Mouse (Mus musculus): ENCODE results near the gene A930017K11Rik.
A peak's percentile ranks its signal among the peaks of the same experiment; 100 is the strongest.

The A930017K11Rik gene

DNA sequence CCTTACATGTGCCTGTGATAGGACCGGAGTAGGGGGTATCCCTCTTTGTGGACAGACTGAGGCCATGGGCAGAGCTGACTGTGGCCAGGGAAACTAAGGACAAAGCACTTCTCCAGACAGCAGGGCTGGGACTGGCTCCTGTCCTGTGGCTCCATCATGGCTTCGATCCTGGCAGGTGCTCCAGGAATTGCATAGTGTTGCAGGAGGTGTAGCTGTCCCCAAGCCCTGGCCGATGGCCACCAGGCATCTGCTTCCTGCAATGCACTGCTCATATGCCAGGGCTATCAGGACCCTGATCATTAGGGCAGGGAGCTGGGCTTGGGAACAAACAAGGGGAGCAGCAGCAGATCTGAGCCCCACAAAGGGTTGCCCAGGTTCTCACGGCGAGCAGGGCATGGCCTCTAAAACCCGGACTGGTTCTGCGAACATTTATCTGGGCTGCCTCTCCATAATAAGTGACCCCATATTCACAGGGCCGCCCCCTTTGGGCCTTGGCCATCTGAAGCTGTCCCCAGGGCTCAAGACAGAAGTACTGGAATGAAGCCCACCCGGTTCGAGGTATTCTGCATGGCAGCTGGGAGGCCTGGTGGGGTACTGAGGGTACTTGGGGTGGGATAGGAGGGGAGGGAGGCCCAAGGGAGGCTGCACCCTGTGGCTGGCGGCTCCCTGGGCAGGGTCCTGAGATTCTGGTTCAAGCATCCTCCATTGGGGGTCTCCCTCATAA lies 6.6 kb upstream of the A930017K11Rik start:
- DNase-seq (ENCODE audit: low spot score in 2 of 2): no peak

DNA sequence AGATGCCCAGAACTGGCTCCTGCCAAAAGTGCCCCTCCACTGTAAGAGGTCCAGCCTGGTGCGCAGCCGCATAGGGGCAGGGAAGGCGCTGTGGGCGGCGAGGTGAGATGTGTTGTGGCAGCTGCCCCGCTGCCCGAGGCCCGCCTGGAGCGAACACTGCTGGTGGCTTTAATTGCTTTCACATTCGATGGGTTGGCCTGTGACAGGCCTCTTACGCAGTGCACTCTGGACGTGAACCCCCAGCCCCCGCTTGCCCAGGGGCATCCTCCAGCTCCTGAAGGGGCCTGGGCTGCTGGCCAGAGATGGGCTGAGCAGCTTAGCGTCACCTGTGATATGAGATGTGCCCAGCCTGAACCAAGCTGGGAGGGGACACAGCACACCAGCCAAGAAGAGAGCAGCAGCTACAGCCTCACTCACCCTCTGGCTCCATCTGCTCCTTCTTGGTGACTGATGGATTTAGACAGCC lies 5.3 kb upstream of the A930017K11Rik start:
- DNase-seq (ENCODE audit: low spot score in 2 of 2): no peak

DNA sequence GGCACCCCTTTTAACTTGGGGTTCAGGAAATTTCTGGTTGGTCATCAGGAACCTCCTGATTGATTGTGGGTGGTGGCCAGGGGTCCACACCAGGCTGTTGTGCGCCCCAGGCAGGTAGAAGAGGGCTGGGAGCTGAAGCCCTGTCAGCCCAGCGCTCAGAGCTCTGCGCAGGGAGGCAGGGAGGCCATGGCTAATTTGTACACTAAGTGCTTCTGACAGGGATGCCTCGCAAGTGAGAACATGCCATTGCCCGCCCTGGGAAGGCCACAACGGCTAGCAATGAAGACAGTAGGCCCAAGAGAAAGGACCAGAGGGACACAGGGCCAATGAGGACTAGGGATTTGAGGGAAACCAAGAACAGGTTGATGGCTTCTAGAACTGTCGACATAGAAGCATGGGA lies 4.3 kb upstream of the A930017K11Rik start:
- no peak for DNase-seq (ENCODE audit: low spot score in 2 of 2)

DNA sequence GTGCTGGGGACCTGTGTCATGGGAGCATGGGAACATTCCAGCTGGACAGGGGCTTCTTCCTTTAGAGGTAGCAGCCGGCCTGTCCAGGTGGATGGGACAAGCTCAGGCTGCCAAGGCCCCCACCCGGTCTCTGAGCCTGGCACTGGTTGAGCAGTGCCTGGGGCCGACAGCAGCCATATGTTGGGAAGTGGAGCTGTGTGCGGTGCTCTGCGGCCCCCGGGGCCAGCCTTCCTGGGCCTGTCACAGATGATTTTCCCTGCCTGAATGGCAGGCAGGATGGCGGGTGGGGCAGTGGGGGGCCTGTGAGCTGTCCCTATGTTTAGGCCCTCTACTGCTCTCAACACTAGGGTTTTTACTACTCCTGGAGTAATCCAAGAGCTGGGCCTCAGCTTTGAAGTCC lies 3.8 kb upstream of the A930017K11Rik start:
- no peak for DNase-seq (ENCODE audit: low spot score in 2 of 2)

DNA sequence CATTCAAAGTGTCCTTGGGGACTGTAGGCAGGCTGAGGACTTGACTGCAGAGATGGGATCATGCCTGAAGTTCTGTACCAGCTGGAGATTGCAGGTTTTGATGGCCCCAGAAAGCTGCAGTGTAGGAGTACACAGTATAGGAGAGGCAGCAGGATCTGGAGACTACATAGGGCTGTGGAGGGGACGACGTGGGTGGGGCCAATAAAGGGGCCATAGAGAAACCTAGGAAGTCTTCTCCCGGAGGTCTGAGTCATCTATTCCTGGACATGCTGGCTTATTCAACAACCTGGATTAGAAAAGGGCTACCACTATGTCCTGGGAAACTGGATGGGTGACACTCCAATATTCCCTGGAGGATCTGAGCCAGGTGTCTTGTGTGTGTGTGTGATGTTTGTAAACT lies 3.4 kb upstream of the A930017K11Rik start:
- DNase-seq (ENCODE audit: low spot score in 2 of 2): no peak

DNA sequence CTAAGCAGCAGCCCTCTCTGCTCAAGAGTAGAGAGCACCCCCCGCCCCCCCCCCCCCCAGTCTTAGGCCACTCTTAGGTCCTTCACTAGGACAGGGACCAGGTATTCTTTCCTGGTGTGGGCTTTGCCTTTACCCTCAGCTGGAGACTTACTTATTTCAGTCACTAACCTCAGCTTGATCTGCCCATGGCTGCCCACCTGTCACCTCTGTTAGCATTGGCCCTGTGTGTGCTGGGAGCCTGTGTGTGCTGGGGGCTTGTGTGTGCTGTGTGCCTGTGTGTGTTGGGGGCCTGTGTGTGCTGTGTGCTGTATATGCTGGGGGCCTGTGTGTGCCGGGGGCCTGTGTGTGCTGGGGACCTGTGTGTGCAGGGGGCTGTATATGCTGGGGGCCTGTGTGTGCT lies 2.3 kb upstream of the A930017K11Rik start:
- no peak for DNase-seq (ENCODE audit: low spot score in 2 of 2)

DNA sequence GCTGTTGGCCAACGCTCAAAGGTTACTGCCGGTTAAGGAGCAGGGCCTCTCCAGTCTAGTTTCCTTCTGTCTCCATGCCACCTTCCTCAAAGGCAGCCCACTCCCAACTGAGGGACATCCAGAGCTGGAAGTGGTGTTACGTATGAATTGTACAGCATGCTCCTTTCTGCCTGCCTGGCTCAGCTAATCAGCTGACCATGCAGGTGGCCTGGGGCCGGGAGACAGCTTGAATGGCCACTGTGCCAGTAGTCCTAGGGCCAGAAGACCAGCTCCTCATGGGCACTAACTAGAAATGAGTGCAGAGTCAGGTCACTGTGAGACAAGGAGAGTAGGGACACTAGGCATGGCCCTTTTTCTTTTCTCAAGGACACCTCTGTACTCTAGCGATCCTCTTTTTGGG lies 796 bp upstream of the A930017K11Rik start:
- DNase-seq (ENCODE audit: low spot score in 2 of 2): no peak

DNA sequence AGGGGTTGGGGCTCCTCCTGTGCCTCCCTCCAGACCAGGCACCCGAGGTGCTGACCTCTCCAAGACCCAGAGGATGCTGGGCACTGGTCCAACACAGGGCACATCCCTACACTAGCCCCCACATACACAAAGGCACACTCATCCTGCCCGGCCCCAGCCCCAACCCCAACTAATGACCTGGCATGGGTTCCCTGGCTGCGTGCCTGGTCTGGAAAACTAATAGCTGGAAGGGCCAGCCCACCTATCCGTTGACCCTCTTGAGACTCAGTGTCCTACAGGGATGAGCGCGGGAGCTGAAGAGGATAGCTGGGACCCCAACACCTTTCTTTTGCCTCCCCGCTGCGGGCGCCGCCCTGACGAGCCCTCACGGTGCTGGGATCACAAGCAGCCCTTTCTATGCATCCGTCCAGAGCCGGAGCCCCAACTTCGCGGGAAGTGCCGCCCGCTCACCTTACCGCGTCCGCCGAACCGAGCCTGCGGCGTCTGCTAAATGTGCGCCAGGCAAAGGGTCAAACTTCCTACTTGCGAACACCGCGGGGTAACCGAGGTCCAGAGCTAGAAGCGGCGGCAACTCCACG lies 1.1 kb downstream of the A930017K11Rik start:
- no peak for DNase-seq (ENCODE audit: low spot score in 2 of 2)

DNA sequence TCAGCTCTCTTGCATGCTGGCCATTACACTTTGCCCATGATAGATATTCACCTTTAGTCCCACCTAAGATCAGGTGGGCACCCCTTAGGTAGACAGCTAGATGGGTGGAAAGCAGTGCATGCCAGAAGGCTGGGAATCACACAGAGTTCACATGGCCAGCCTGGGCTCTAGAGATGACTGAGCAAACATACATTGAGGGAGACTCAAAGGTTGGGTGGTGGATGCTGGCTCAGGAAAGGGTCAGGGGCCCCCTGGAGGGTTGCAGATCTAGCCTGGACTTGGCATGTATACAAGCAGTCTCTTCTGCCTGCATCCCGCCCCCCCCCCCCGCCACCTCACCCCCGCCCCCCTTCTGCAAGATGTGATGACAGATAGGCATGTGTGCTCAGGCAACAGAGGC lies 1.7 kb downstream of the A930017K11Rik start:
- no peak for DNase-seq (ENCODE audit: low spot score in 2 of 2)

DNA sequence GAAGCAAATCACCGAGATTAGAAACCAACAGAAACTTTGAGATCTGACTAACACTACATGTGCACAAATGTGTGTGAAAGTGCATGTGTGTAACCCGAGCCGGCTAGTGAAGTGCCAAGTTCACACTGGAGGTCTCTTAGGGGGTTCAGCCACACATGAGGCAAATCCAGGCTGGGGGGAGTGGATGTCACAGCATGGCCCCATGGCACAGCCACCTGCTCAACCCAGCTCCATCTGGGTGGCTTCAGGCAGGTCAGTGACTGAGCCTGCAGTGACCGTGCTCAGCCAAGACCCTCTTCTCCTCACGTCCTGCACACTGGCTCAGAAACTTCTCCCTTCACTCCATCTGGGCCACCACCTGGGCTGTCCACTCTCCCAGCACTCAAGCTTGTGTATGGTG lies 2.4 kb downstream of the A930017K11Rik start:
- no peak for DNase-seq (ENCODE audit: low spot score in 2 of 2)

DNA sequence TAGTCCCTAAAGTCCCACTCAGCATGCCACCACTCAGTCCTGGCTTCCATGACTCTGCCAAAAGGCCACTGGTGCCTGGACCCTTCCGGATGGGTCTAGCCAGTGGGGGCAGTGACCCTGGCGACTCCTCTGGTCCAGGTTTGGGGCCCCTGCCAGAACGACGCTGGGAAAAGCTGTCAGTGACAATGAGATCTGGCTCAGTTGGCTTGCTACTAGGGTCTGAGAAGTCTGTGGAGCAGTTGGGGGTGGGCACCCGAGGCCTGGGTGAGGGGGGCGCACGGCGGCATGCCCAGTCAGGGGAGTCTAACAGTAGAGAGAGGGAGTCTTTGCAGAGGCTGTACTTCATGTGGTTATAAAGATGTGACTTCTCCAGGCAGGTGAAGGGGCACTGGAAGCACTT lies 4.3 kb downstream of the A930017K11Rik start:
- no peak for DNase-seq (ENCODE audit: low spot score in 2 of 2)

DNA sequence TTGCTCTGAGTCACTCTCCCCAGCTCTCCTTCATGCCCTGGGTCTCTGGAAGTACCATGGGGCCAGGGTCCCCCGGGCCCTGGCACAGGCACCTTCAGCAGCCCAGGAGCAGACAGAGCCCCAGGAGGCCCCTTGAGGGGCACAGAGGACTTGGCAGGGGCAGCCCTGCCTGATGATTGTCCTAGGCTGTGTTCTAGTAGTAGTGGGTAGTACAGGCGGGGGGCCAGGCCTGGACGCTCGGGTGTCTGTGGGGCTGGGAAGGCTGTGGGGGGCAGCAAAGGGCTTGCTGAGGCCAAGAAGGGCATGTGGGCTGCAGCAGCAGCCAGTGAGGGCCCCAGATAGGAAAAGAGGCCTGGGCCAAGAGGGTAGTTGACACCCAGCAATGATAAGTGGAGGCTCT lies 4.8 kb downstream of the A930017K11Rik start:
- no peak for DNase-seq (ENCODE audit: low spot score in 2 of 2)

DNA sequence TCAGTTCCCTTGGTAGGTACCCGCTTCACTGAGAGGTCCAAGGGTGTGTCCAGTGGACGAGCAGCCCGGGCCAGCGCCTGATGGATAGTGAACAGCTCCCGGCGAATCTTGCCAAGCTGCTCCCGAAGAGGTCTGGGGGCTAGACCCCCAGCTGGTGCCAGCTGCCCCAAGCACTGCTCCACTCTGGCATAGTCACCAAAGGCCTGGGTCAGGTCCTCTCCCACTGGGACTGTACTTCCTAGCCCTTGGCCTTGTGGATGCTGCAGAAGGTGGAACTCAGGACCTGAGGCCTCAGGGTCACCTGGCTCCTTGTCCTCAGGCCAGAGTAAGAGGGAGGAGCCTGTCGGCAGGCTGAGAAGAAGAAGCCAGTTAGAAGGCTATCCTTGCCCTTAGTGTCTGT lies 5.5 kb downstream of the A930017K11Rik start:
- DNase-seq (ENCODE audit: low spot score in 2 of 2): peak in 1 of 2 experiments; percentile 53

DNA sequence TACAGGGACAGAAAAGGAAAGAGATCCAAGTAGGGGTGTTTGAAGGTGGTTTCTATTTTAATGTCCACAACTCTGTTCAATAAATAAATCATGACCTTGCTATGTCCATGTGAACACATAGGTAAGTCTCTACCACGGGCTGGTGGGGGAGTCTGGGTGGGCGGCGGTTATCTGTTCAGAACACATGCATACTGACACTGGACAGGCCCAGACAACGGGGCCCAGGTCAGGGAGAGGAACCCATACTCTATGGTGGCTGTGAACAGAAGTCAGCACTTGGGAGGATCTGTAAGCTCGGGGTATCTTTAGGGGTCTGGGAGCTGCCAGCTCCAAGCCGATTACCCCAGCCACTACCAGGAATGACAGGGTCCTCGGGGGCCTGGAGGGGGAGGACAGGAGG lies 6.0 kb downstream of the A930017K11Rik start:
- DNase-seq (ENCODE audit: low spot score in 2 of 2): peak in 1 of 2 experiments; percentile 51

DNA sequence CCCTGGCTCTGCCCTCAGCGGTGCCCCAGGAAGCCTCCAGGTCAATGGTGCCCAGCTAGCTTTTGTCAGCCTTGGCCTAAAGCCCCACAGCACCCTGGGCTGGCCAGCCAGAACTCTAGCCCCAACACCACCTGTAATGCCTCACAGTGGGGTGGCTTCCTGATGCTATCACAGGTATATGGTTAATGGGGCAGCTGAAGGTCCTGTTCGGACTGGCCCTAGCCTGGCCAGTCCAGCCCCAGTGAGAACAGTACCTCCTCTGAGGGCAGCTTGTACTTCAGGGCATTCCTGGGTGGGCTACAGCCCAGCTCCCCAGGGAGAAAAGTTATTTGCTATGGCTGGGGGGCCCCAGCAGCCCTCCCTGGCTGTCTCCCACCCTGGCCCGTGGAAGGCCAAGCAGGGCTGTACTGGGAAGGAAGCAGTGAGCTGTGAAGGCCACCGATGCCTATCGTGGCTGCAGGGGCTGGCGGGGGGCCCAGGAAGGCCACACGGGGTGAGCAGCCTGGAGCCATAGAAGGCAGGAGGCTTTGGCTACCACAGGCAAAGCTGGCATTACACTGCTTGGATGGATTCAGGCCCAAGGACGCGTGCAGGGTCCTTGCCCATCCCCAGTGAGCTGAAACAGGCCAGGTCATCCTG lies 6.7 kb downstream of the A930017K11Rik start:
- no peak for DNase-seq (ENCODE audit: low spot score in 2 of 2)

DNA sequence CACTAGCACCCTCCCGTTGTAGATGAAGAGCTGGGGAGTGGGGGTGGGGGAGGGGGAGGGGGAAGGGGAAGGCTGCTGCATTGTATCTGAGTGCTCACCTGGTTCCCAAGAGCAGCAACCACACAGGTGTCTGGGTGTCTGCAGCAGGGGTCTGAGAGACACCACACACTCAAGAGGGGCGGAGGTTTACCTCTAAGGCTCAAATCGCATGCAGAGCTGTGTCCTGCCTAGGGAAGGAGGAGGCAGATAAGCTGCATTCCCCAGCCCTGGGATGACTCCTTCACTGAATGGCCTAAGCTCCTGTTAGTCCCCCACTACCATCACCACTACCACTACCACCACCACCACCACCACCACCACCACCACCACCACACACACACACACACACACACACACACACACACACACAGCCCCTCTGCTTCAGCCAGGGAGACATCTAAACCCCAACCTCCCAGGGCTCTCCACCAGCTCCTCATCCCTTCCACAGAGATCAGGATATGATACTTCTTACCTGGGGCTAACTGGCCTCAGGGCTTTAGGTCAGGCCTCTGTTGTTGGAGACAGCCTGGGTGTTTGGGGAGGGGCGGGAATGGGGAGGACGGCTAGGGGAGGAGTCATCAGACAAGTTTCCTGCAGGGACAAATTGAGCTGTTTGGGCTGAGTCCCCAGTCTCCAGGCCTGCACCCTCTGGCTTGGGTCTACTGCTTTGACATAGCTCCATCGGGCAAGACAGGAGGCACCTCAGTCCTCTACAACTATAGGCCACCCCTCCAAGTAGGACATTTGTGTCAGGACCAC lies 7.8 kb downstream of the A930017K11Rik start, which contains the start of the genes Pigq and Nhlrc4:
Gene Pigq (minus strand): TSS at position 571 of the 798 bp plus-strand sequence.
Gene Nhlrc4 (minus strand): TSS at position 596 of the 798 bp plus-strand sequence.
- DNase-seq (ENCODE audit: low spot score in 2 of 2): peak; percentile 55 to 63

DNA sequence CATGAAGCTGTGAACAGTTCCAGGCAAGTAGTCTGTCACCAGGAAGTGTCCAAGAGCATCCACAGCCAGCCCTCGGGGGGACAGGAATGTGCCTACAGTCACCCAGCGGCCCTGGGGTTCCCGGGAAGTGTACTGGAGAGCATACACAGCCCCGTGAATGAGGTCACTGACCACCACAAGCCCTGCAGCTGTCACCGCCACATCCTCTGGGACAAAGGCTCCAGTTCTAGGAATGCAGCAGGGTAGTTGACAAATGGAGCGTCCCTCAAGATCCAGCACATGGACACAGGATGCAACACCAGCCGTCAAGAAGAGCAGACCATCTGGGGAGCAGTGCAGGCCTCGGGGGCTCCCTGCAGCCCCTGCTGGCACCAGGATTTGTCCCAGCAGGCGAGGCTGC lies 8.6 kb downstream of the A930017K11Rik start:
- DNase-seq (ENCODE audit: low spot score in 2 of 2): no peak

DNA sequence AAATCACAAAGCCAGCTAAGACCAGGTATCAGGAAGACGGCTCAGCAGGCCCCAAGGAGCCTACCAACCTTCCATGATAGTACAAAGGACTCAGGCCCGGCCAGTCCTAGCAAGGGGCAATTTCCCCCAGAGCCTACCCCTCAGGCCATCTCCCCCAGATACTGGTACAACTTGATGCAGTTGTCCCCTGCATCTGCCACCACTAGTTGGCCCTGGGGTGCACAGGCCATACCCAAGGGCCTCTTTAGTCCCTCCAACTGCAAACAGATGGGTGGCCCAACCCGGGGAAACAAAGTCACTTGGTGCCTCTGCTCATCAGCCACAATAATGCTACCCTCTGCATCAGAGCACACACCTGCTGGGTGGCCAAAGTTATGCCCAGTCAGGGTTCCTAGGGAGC lies 9.1 kb downstream of the A930017K11Rik start:
- DNase-seq (ENCODE audit: low spot score in 2 of 2): peak in 1 of 2 experiments; percentile 64

DNA sequence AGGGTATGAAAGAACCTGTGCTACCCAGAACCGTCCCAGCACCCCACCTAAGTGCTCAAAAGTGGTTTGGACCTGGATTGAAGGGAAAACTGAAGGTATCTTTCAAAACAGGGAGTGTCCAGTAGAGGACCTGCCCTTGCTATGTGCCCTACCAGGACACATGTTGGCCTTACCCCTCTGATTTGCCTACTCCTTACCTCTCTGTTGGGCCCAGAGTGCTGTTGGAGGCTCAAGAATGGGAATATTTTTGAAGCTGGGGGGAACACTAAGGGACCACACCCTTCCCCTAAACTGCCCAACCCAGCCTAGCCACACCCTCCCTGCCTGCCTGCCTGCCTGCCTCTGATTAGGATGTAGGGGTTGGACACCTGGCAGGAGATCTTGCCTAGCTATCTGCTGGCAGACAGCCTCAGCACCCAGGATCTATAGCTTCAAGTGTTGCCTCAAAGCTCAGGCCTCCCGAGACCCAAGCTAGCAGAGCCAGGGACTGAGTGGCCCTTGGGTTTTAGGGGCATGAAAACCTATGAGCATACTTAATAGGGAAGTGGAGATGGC lies 9.7 kb downstream of the A930017K11Rik start:
- peak; percentile 76 to 91 for DNase-seq (ENCODE audit: low spot score in 2 of 2)

DNA sequence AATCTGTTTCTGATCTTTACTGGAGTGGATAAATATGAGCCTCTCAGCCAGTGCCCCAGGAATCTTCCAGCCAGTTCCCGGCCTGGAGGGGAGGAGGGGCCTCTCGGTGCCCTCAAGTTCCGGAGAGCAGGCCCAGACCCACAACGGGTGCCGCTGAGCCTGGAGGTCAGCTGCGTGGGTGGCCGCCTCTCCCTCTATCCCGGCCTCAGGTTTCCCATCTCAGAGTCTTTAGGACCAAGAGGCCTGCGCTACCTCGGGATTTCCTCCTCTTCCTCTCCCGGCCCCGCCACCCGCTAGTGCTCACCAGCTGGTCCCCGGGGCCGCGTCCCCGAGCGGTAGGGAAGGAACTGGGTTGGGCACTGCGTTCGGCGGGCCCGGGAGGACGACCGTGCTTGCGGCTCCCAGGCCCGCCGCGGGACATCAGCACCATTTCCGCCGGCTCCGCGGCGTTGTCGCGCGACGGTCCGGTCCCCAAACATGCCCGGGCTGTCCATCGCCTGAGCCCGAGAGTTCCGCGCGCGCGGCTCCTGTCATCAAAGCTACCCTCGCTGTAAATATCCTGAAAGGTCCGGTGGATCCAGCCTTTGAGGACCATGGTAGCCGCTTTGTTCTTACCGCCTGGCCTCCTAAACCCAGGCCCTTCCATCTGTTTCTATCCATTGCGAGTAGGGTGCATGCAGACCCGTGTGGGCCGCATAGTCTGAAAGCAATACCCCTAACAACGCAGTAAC lies 10.7 kb downstream of the A930017K11Rik start:
- DNase-seq (ENCODE audit: low spot score in 2 of 2): peak; percentile 80 to 83

DNA sequence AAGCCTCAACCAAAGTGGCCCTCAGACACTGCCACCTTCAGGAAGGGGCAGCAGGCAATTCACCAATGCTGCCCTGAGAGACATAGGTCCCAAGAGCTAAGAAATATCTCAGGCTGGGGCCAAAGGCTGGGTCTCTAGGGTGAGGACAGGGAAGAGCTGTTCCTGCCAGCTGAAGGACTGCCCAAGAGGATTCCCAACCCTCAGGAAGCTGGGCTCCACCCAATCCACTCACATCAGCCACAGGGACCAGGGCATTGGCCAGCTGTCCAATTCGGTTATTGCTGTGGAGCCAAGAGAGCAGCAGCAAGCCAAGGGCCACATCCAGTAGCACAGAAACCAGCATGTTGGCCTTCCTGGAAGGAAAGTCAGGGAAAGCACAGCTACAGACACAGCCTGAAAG lies 17.8 kb downstream of the A930017K11Rik start:
- DNase-seq (ENCODE audit: low spot score in 2 of 2): no peak
